Comparison of ENCODE assay signal across 15 mouse cellular contexts in the genomic region with DNA sequence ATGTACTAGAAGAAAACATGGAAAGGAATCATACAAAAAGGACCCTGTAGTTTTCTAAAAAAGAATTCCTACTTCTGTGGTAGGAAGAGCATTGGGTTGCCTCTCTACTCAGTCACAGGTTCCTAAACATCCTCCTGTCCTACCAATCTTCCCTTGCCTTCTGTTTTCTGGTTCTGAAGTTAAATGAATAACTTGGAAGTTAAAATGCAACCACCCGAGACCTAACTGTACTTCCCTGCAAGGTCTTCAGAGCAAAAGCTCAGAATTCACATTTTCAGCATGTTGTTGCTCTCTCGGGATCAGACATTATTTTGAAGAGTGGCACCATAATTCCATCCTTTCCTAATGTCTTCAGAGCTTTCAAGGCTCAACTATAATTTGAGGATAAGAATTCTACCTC.
"Had no signal": no experiment of that assay in that cellular context is flagged by ENCODE, and none has a peak within 500 bp of the region (broad histone marks: within the 10 kb centered on the region; RNA-seq: fewer than 3 reads in every experiment).

No protein-coding gene starts in this region.

- H3K4me3 ChIP-seq: neural tube, embryonic 15.5 days; stomach, embryonic 15.5 days had no signal

- H3K27ac ChIP-seq: neural tube, embryonic 15.5 days; stomach, embryonic 15.5 days; stomach, postnatal 0 days had no signal

- DNase-seq: retina, postnatal 1 day; right cerebral cortex, adult 18-20 months; right cerebral cortex, postnatal 14 days; right cerebral cortex, postnatal 25 days; right cerebral cortex, postnatal 4 days; spleen, adult 18-20 months; thymus, adult 18-20 months; thymus, adult 2 months; thymus, postnatal 14 days; thymus, postnatal 25 days; thymus, postnatal 36 days; thymus, postnatal 4 days had no signal

- H3K4me1 ChIP-seq: neural tube, embryonic 15.5 days had no signal

- H3K36me3 ChIP-seq: neural tube, embryonic 15.5 days; stomach, embryonic 15.5 days had no signal

- H3K27me3 ChIP-seq: neural tube, embryonic 15.5 days; stomach, embryonic 15.5 days had no signal
